Mouse (Mus musculus) c-Kit-positive CD71-positive TER-119-positive erythroid progenitor cells, embryonic 14.5 days (primary cell): ENCODE results near the gene Cabp2.
"Not testable (repeated sequence)": the region's sequence is repeated elsewhere in the genome, so short reads cannot be mapped to it uniquely, and the experiment has no call there.

Experiments used
- DNase-seq: peaks from one replicate; pipeline ENCODE4 v3.0.0-alpha.2; 2013; ENCODE audit warnings: low spot score

Gene Cabp2

DNA sequence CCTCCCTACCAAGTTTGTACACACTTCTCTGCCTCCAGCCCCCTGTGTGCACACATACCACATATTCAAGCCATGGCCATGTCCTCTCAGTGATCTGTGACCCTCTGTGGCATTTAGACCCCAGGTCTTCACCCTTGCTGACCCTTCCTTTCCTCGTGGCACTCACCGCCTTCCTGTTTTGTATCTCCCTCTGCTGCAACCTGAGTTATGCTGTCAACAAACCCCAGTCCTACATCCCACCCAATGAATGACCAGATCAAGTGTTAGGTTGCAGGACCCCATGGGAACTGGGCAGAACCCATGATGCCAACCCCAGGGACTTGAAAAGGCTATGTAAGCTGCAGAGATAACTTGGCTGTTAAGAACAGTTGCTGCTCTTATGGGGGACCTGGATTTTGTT is 20.7 kb downstream of the Cabp2 start:
- DNase-seq, result no peak

DNA sequence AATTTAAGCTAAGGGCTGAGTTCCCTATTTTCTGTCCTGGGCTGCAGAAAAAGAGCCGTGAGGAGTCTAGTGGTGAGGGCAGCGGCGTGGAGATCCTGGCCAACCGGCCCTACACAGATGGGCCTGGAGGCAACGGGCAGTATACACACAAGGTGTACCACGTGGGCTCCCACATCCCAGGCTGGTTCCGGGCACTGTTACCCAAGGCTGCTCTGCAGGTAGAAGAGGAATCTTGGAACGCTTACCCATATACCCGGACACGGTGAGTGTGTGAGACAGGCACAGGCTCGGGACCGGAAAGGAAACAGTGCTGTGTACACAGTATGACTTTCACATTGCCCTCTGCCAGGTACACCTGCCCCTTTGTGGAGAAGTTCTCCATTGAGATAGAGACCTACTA is 21.2 kb downstream of the Cabp2 start:
- DNase-seq, result no peak

DNA sequence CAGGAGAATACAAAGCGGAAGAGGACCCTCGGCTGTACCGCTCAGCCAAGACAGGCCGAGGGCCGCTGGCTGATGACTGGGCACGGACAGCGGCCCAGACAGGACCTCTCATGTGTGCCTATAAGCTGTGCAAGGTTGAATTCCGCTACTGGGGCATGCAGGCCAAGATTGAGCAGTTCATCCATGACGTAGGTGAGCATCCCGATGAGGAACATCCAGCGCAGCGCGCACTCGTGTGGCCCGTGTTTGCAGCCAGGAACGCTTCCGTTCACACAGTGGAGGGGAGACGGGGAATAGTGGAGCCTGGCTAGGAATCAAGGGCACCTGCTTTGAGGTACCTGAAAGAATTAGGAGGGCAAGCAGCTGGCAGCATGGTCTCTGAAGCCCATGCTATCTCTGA is 21.9 kb downstream of the Cabp2 start:
- no peak for DNase-seq

DNA sequence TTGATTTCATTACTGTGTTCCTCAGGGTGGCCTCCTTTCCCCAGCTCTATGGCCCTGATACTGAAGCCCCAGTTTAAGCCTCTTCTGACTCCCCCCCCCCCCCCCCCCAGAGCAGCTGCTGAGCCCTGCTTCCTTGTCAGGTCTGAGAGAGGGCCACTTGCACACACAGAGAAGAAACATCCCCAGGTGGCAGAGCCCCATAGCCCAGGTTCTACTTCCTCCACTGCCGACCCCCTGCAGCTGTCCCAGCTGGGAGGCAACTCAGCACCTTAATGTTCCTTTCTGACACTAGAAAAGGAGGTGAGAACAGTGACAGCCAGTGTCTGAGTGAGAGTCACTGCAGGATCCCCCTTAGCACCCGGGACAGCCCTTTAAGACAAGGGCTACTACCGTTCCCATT is 22.4 kb downstream of the Cabp2 start:
- DNase-seq, result no peak

DNA sequence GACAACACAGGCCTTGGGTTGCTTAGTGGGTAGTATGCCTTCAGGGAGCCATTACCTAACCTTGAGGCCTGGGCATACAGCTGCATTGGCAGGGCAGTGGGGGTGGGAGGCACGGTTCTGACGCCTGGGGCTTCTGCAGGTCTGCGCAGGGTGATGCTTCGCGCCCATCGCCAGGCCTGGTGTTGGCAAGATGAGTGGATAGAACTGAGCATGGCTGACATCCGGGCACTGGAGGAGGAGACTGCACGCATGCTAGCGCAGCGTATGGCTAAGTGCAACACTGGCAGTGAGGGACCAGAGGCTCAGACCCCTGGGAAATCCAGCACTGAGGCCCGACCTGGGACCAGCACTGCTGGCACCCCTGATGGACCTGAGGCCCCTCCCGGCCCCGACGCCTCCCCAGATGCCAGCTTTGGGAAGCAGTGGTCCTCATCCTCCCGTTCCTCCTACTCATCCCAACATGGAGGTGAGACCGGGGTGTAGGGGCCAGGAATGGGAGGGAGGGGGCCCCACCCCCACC is 23.4 kb downstream of the Cabp2 start:
- no peak for DNase-seq

DNA sequence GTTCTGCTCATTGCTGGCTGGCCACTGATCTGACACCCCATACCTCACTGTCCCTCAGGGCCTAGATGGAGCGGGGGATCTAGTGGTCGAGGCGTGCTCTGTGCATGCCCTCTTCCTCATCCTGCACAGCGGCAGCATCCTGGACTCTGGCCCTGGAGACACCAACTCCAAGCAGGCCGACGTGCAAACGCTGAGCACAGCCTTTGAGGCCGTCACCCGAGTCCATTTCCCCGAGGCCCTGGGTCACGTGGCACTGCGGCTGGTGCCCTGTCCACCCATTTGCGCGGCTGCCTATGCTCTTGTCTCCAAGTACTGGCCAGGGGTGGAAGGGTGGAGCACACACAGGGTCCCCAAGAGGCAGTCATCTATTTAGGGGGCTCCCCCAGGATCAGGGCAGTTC is 25.3 kb downstream of the Cabp2 start:
- no peak for DNase-seq

DNA sequence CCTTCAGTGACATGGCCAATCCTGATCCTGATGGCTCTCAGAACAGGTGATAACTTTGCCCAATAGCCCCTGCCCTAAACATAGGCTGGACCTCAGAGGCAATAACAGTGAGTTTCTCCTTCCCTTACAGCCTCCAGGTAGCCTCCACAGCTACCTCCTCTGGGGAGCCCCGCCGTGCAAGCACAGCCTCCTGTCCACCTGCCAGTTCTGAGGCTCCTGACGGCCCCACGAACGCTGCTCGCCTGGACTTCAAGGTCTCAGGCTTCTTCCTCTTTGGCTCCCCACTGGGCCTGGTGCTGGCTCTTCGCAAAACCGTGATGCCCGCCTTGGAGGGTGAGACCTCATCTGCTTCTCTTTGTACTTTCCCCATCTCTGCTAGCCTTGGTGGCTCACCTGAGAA is 27.2 kb downstream of the Cabp2 start:
- no peak for DNase-seq

DNA sequence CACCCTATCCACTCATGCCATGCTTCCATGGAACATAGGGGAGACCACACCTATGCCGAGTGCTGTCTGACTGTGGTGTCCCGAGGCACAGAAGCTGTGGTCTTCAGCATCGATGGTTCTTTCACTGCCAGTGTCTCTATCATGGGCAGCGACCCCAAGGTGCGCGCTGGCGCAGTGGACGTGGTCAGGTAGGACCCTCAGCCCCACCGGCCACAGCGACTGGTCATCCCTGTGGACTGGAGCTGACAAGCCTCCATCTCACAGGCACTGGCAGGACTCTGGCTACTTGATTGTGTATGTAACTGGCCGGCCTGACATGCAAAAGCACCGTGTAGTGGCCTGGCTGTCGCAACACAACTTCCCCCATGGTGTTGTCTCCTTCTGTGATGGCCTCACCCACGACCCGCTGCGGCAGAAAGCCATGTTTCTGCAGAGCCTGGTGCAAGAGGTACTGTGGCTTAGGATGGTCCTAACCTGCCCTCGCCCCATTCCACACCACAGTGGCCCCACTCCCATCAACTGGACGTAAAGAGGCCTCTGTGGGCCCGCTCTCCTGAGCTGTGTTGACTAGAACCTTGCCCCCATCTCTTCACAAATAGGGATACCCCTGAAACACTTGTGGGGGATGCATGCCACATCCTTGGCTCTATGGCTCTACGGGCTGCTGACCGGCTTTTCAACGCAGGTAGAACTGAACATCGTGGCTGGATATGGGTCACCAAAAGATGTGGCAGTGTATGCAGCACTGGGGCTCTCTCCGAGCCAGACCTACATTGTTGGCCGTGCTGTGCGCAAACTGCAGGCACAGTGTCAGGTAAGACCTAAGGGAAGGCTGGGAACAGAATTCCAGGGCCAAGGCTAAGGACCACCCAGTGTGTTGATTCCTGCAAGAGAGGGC is 30.9 kb downstream of the Cabp2 start:
- DNase-seq, result no peak

DNA sequence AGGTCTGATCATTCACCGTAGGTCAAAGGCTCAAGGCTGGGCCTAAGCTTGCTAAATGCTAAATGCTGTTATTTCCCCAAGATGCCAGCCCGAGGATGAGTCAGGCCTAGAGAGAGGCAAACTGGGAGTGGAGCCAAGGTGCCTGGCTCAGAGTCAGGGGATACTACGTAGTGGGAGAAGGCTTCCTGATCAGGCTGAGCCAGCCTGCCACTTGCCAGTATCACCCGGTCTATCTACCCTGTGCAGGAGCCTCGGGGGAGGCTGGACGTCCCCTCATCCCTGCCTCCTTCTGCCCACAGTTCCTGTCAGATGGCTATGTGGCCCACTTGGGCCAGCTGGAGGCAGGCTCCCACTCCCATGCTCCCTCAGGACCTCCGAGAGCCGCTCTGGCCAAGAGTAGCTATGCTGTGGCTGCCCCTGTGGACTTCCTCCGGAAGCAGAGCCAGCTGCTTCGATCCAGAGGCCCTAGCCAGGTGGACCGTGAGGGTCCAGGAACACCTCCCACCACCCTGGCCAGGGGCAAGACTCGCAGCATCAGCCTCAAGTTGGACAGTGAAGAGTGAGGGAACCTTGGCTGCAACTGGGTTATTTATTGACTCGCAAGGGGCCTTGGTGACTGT is 31.9 kb downstream of the Cabp2 start:
- DNase-seq, result no peak

DNA sequence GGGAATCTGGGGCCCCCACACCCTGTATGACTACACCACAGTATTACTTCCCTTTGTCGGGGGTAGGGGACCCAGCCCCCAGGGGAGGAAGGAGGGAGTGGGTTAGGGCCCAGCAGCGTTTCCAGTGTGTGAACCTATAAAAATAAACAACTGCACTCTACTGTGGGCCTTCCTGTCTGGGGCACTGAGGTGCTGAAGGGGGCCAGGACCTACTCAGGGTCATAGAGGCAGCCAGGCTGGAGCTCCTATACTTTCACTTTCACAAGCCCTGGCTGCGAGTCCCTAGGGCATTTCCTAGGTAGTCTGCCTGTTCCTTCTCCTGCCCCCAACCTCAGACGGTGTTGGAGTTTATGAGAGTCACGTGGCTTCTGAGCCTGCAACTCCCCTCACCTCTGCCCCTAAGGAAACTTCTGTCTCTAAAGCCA is 32.4 kb downstream of the Cabp2 start:
- DNase-seq, result no peak

DNA sequence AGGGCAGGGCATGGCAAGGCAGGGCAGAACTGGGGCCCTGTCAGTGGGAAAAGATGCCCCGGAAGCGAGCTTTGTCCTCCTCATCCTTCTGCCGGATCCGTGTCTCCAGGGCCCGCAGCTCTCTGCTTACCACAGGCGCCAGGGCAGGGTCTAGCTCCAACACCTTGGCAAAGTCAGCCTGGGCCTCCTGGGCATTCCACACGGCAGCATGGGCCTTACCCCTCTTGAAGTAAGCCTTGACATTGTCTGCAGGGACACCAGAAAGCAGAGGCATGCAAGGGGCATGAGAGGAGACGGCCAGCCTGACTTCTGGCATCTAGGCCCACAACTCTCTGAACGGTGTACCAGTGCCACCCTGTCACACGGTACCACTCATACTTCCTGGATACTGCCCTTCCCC is 33.2 kb downstream of the Cabp2 start:
- DNase-seq, result no peak

DNA sequence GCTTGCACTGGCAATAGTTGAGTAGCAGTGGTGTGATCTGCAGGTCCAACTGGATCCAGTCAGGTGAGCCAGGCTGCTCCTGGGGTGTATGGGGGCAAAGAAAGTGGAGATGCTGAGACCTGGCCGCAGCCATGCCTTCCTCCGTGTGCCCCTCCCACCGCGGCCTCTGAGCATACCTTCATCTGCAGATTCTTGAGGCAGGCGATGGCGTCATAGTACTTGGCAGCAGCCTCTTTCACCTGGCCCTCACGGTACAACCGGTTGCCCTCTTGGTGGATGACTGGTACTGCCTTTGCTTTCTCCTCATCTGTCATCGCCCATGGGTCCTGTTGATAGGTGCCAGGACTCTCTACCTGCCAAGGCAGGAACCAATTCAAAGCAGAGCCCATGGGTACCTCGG is 33.8 kb downstream of the Cabp2 start:
- DNase-seq, result no peak

DNA sequence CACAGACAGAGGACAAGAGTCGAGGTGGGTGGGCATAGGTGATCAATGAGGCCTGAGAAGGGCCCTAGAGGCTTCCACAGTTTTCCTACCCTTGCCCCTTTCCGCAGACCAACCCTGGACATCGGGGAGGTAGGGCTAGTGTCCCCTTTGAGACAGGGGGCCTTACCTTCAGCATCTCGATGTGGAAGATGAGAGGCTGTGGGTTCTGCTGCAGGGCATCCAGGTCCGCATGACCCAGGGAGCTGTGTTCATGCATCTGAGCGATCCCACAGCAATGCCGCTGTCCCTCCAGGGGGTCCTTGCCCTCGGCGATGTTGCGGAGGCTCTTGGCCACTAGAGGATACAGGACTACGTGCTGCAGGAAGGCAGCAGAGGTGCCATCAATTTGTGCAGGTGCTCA is 34.4 kb downstream of the Cabp2 start:
- DNase-seq, result no peak

DNA sequence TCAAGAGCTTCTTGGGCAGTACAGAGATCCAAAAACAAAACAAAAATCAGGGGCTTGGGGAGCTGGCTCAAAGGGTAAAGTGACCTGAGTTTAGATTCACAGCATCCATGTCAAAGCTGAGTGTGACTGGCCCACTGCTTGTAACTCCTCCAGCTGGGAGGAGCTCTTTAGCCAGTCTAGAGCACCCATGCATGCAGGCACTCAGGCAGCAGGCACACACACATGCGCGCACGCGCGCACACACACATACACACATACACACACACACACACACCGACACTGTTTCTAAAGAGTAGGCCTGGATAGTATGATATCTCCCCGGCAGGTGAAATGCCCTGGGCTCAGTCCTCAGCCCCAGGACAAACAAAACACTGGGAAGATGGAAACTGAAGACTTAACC is 35.6 kb downstream of the Cabp2 start:
- DNase-seq, result no peak

DNA sequence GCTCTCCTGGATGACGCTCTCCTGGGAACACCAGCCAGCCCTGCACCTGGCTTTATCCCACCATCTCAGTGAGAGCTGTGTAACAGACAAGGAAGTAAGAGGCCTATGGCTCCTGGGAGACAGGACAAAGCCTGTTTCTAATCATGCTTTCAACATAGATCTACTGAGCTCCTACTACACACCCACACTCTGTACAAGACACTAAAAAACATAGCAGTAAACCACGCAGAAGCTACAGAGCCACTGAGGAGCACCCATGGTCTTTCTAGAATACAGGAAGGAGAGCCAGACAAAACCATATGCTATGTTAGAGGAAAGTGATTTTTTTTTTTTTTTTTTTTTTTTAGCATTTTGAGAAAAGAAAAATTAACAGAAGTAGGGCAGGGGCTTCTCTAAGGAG is 37.0 kb downstream of the Cabp2 start:
- no peak for DNase-seq

DNA sequence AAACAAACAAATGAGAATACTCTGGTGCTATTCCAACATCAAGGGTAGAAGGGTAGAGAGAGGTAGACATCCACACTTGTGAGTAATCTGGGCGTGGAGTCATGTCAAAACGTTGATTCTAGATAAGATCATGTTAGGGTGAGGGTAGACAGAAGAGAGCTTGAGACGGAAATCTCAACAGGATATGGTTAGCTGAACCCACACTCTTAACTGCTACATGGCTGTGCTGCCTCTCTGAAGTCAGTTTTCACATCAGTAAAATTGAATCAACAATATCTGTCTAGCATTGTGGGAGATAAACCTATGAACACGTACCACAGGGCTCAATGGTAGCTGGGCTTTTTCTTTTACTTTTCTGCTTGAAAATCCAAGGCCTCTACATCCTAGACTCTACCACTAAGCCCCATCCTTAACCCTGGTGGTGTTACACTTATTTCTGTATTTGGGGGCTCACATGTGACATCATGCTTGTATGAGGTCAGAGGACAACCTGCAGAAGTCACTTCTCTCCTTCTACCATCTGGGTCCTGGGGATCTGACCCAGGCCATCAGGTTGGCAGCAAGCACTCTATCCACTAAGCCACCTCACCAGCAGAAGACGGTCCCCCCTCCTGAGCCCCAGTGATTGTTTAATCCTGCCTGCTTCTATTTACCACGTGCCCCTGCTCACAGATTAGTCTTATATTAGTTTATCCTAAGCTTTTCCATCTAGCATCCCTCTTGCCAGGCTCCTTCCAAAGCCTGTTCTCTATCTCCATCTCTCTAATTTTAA is 38.5 kb downstream of the Cabp2 start:
- DNase-seq, result no peak

DNA sequence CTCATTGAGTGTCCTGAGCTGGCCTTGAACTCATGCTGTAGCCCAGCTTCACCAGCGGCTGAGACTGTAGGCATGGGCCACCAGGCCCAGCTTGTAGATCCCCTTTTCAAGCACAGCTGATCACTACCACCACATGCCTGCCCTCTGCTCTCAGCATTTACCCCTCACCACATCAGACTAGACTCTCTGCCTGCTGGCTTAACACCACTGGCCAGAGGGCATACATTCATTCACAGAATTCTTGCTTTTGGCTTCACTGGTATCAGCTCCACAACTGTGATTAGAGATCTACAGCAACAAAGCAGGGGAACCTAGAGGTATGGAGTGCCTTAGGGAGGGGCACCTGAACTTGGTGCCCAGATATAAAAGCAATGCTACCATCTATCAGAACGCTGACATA is 39.1 kb downstream of the Cabp2 start:
- no peak for DNase-seq

DNA sequence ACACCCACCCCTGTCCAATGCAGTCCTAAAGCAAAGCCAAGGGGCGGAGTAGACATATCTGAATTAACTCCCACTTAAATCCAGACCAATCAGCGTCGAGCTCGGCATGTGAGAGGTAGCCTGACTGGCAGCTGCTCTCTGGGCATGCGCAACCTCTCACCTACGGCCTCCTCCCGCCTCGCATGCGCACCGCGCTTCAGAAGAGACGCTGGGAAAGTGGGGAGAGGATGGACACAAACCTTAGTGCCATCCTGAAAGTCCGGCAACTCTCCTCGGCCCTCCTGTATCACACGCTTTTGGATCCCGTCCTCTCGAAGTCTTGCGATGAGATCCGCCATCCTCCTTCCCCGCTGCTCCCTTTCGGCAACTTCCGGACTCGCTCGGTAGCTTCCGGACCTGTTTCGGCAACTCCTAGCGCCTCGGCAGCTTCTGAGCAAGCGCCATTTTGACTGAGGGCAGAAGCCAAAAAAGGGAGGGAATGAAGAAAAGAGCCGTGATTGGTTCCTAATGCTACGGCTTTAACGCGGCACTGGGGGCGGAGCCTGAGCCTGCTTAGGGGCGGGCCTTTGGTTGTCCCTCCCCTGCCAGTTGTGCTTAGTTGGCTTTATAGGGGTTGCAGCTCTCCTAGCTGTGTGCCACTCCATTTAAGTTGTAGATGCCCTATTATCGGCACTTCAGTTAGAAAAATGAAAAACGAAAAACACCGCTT is 39.9 kb downstream of the Cabp2 start:
- peak; percentile 98 for DNase-seq

DNA sequence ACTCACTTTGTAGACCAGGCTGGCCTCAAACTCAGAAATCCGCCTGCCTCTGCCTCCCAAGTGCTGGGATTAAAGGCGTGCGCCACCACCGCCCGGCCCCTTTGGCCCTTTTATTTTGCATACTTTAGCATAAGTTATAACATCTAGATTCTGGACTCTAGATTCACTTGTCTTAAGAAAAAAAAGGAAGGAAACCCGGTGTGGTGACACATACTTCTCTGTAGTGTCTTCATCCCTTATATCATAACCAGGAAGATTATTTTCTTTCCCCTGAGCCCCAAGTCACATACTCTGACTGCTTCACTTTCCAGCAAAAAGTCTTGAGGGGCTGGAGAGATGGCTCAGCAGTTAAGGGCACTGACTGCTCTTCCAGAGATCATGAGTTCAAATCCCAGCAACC is 40.5 kb downstream of the Cabp2 start:
- DNase-seq, result not testable (repeated sequence)

DNA sequence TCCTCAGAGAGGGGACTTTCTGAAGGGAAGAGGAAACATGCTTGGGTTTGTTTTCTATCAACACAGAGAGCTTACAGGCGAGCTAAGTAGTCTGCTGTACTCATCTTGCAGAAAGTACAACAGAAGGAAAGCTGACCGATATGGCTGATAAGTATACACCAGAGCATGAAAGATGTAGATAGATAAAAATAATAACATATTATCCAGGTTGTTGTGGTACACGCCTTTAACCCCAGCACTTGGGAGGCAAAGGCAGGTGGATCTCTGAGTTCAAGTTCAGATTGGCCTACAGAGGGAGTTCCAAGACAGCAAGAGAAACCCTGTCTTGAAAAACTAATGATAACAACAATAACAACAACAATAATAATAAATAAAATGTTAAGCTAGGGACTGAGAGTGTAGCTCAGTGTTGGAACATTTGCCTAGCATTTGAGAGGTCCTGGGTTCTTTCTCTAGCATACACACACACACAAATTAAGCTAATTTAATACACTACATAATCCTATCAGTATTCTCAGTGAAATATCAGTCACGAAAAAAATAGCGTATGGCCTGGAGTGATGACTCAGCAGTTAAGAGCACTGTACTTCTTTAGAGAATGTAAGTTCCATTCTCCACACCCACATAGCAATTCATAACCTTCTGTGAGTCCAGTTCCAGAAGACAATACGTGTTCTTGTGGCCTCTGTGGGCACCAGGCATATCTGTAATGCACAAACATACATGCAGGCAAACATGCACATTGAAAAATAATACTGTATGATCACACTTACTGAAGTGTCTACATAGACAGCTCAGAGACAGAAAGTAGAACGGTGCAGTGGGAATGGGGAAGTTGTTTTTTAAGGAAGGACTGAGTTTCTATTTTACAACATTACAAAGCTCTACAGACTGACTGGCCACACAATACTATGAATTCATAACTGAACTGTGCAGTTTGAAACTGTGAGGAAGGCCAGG is 41.3 kb downstream of the Cabp2 start:
- DNase-seq, result peak; percentile 65

DNA sequence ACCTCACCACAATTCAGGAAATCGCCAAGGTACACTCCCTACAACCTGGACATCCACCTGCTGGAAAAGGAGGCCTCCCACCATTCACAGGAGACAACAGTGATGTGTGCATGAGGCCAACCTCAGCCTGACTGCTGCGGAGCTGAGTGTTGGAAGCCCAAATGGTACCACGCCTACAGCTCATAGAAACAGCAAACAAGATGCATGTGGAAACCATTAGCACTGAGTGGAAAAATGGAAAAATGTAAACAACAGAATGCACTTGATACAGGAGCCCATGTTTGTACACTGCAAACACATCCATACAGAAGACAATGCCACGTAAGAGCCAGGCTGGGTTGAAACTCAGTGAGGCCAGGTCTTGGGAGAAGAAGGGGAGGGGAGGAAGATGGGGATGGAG is 43.1 kb downstream of the Cabp2 start:
- no peak for DNase-seq
